Mouse (Mus musculus) neural tube, embryonic 10.5 days (tissue): ENCODE data around the gene Olfr356.

Source experiments
- DNase-seq: peaks from one replicate; pipeline ENCODE4 v3.0.0-alpha.2; 2017; ENCODE audit warnings: low spot score; ENCODE audit errors: extremely low spot score

Olfr356 gene

GRCm38 (mm10) chr2:36936821-36937220 lies at the start of gene Olfr356:
Gene Olfr356, plus strand, starts transcription at chr2:36937121.
- DNase-seq = no peak

GRCm38 (mm10) chr2:36892836-36893235 lies 44.1 kb upstream of the Olfr356 start, which contains the start of gene Olfr353:
Gene Olfr353, minus strand, starts transcription at chr2:36892936.
- DNase-seq = no peak

- DNase-seq = no peak
Measured at GRCm38 (mm10) chr2:36897114-36897513, 39.8 kb upstream of the Olfr356 start.

- no peak for DNase-seq
Measured at GRCm38 (mm10) chr2:36905380-36905779, 31.5 kb upstream of the Olfr356 start, which contains the start of gene Olfr354. Gene Olfr354, plus strand, starts transcription at chr2:36905680.

- DNase-seq = no peak
Measured at GRCm38 (mm10) chr2:36928797-36929196, 8.1 kb upstream of the Olfr356 start, which contains the start of gene Olfr355. Gene Olfr355, minus strand, starts transcription at chr2:36928897.
